Mouse (Mus musculus): ENCODE data around the gene Ldlrad3.

- TF ChIP-seq POLR2A (IDR thresholded peaks at IDR 0.05; ENCODE audit: low read depth, low read length) (no peak), CTCF (conservative IDR thresholded peaks at IDR 0.05; ENCODE audit: insufficient read depth, insufficient read length, low read depth, low read length) (no peak)
Observed at GRCm38 (mm10) chr2:102040011-102040410, 146.2 kb downstream of the Ldlrad3 start.

Measured in kidney, adult 2 months (tissue).